Mouse (Mus musculus) limb, embryonic 13.5 days (tissue): Measurements from ENCODE around the gene Apobec1. TPM values are rescaled to one million over a fixed set of nuclear protein-coding genes. Genes with fewer than 3 reads are reported as not detected.

Source experiments
- ATAC-seq: fragments of 200-750 bp; cut with Nextera tagmentation; 2 replicates; pipeline ENCODE4 v1.8.0; 2017; ENCODE audit warnings: low read depth, moderate number of reproducible peaks, moderate TSS enrichment; ENCODE audit not compliant: low FRiP score
- H3K27ac ChIP-seq: fragments of 300-500 bp; sonication (generic); 2 replicates; pipeline ENCODE4 v1.5.1; 2015; ENCODE audit warnings: inconsistent platforms, mild to moderate bottlenecking, moderate library complexity
- H3K27me3 ChIP-seq: fragments of 300-500 bp; sonication (generic); 2 replicates; pipeline ENCODE4 v1.6.1; 2015; ENCODE audit warnings: mild to moderate bottlenecking, inconsistent platforms
- H3K36me3 ChIP-seq: fragments of 300-500 bp; sonication (generic); 2 replicates; pipeline ENCODE4 v1.6.1; 2015; ENCODE audit warnings: inconsistent platforms, mild to moderate bottlenecking, moderate library complexity
- H3K4me1 ChIP-seq: fragments of 300-500 bp; sonication (generic); 2 replicates; pipeline ENCODE4 v1.6.1; 2015; ENCODE audit warnings: inconsistent platforms
- H3K4me2 ChIP-seq: fragments of 300-500 bp; sonication (generic); replicated peaks from 2 replicates; pipeline ENCODE4 v1.6.1; 2015; ENCODE audit warnings: inconsistent platforms, mild to moderate bottlenecking, moderate library complexity
- H3K4me3 ChIP-seq: fragments of 300-500 bp; sonication (generic); 2 replicates; pipeline ENCODE4 v1.5.1; 2015; ENCODE audit warnings: moderate library complexity, mild to moderate bottlenecking, inconsistent platforms
- H3K9ac ChIP-seq: fragments of 300-500 bp; sonication (generic); 2 replicates; pipeline ENCODE4 v1.6.1; 2015; ENCODE audit warnings: mild to moderate bottlenecking, inconsistent platforms
- H3K9me3 ChIP-seq: fragments of 300-500 bp; sonication (generic); 2 replicates; pipeline ENCODE4 v1.6.1; 2016; ENCODE audit warnings: inconsistent platforms
- WGBS: fragments of 180-500 bp; shearing (Covaris S2); methylation state at CpG from one replicate; pipeline ENCODE4 v1.1.7; 2015; 5-methylcytosine and 5-hydroxymethylcytosine counted together
- polyA plus RNA-seq: library from polyadenylated mRNA; unstranded; fragments of >200 nt; fragmentation: Nextera tagmentation; extraction: Ambion mirVana; gene quantifications from 2 replicates; pipeline ENCODE4 v1.2.1, GENCODE M21; 2015

The Apobec1 gene
- polyA plus RNA-seq, 1 experiment from 2014 or later, result 2.4 TPM

- ATAC-seq, result no peak
- Histone ChIP-seq H3K4me2 (peak overlapping the region; percentile 66), H3K27me3 (no peaks in the 10 kb centered on the region), H3K9ac (no peak overlapping the region; the same call in 1 of the 2 replicates), H3K36me3 (no peaks in the 10 kb centered on the region), H3K27ac (no peak overlapping the region), H3K4me3 (peak overlapping the region; percentile 49), H3K9me3 (no peaks in the 10 kb centered on the region), H3K4me1 (no peaks in the 10 kb centered on the region)
- WGBS, result 87% methylated on average over 3 of the region's 3 CpGs
These were observed 629 bp downstream of the Apobec1 start for GRCm38 (mm10) chr6:122601615-122602014.

GRCm38 (mm10) chr6:122601031-122601430 lies 1.2 kb downstream of the Apobec1 start:
- no peak for ATAC-seq
- WGBS, result 83% methylated on average over 4 of the region's 4 CpGs
- no peak overlapping the region for H3K4me2 ChIP-seq
- H3K9ac ChIP-seq, result no peak overlapping the region
- H3K4me3 ChIP-seq, result no peak overlapping the region
- no peak overlapping the region for H3K27ac ChIP-seq
- no peaks in the 10 kb centered on the region for H3K4me1 ChIP-seq
- H3K9me3 ChIP-seq, result no peaks in the 10 kb centered on the region
- no peaks in the 10 kb centered on the region for H3K36me3 ChIP-seq
- H3K27me3 ChIP-seq, result no peaks in the 10 kb centered on the region

- Histone ChIP-seq H3K27me3 (no peaks in the 10 kb centered on the region), H3K36me3 (no peaks in the 10 kb centered on the region), H3K4me2 (no peak overlapping the region), H3K9me3 (no peaks in the 10 kb centered on the region), H3K27ac (no peak overlapping the region), H3K9ac (no peak overlapping the region), H3K4me3 (no peak overlapping the region), H3K4me1 (no peaks in the 10 kb centered on the region)
- 85% methylated on average over 7 of the region's 7 CpGs for WGBS
- no peak for ATAC-seq
These were observed 2.1 kb downstream of the Apobec1 start for GRCm38 (mm10) chr6:122600066-122600646.

- no peaks in the 10 kb centered on the region for H3K4me1 ChIP-seq
- ATAC-seq, result no peak
- H3K36me3 ChIP-seq, result no peaks in the 10 kb centered on the region
- no peak overlapping the region for H3K9ac ChIP-seq
- 92% methylated on average over 9 of the region's 9 CpGs for WGBS
- no peak overlapping the region for H3K4me2 ChIP-seq
- no peak overlapping the region for H3K27ac ChIP-seq
- no peaks in the 10 kb centered on the region for H3K9me3 ChIP-seq
- no peaks in the 10 kb centered on the region for H3K27me3 ChIP-seq
- H3K4me3 ChIP-seq, result no peak overlapping the region
These were observed 3.0 kb downstream of the Apobec1 start for GRCm38 (mm10) chr6:122599054-122599737.

- Histone ChIP-seq H3K4me2 (no peak overlapping the region), H3K36me3 (no peaks in the 10 kb centered on the region), H3K27ac (no peak overlapping the region), H3K27me3 (no peaks in the 10 kb centered on the region), H3K4me1 (no peaks in the 10 kb centered on the region), H3K4me3 (no peak overlapping the region), H3K9me3 (no peaks in the 10 kb centered on the region), H3K9ac (no peak overlapping the region)
- WGBS, result 91% methylated on average over 6 of the region's 6 CpGs
- ATAC-seq, result no peak
These were observed 3.8 kb downstream of the Apobec1 start for GRCm38 (mm10) chr6:122598436-122598835.

- ATAC-seq, result no peak
- 94% methylated on average over 4 of the region's 4 CpGs for WGBS
- Histone ChIP-seq H3K4me3 (no peak overlapping the region), H3K4me2 (no peak overlapping the region), H3K9ac (no peak overlapping the region), H3K9me3 (no peaks in the 10 kb centered on the region), H3K27ac (no peak overlapping the region), H3K36me3 (no peaks in the 10 kb centered on the region), H3K27me3 (no peaks in the 10 kb centered on the region), H3K4me1 (no peaks in the 10 kb centered on the region)
These were observed 4.2 kb downstream of the Apobec1 start for GRCm38 (mm10) chr6:122598014-122598413.

- Histone ChIP-seq H3K9ac (no peak overlapping the region), H3K4me2 (no peak overlapping the region), H3K4me1 (no peaks in the 10 kb centered on the region), H3K27ac (no peak overlapping the region), H3K36me3 (no peaks in the 10 kb centered on the region), H3K4me3 (no peak overlapping the region), H3K27me3 (no peaks in the 10 kb centered on the region), H3K9me3 (no peaks in the 10 kb centered on the region)
- no peak for ATAC-seq
- 83% methylated on average over 7 of the region's 7 CpGs for WGBS
These were observed 5.6 kb downstream of the Apobec1 start for GRCm38 (mm10) chr6:122596608-122597007.

GRCm38 (mm10) chr6:122595637-122596036 lies 6.6 kb downstream of the Apobec1 start:
- Histone ChIP-seq H3K9ac (no peak overlapping the region), H3K4me1 (no peaks in the 10 kb centered on the region), H3K9me3 (no peaks in the 10 kb centered on the region), H3K36me3 (no peaks in the 10 kb centered on the region), H3K4me2 (0 out of 2 replicates have a peak overlapping the region, but pooled peaks have one; percentile 31), H3K27ac (no peak overlapping the region), H3K27me3 (no peaks in the 10 kb centered on the region), H3K4me3 (no peak overlapping the region)
- 24% methylated on average over 7 of the region's 7 CpGs for WGBS
- ATAC-seq, result no peak

- H3K4me3 ChIP-seq, result no peak overlapping the region
- H3K4me2 ChIP-seq, result no peak overlapping the region
- no peaks in the 10 kb centered on the region for H3K27me3 ChIP-seq
- H3K4me1 ChIP-seq, result no peaks in the 10 kb centered on the region
- WGBS, result 84% methylated on average over 2 of the region's 2 CpGs
- H3K27ac ChIP-seq, result no peak overlapping the region
- H3K9ac ChIP-seq, result no peak overlapping the region
- H3K36me3 ChIP-seq, result no peaks in the 10 kb centered on the region
- ATAC-seq, result no peak
- H3K9me3 ChIP-seq, result no peaks in the 10 kb centered on the region
These were observed 9.3 kb downstream of the Apobec1 start for GRCm38 (mm10) chr6:122592905-122593304.

GRCm38 (mm10) chr6:122591027-122591758 lies 11.1 kb downstream of the Apobec1 start:
- no peak overlapping the region for H3K27ac ChIP-seq
- WGBS, result 85% methylated on average over 13 of the region's 13 CpGs
- H3K9me3 ChIP-seq, result no peaks in the 10 kb centered on the region
- no peak overlapping the region for H3K9ac ChIP-seq
- H3K4me2 ChIP-seq, result no peak overlapping the region
- H3K4me1 ChIP-seq, result no peaks in the 10 kb centered on the region
- H3K4me3 ChIP-seq, result no peak overlapping the region
- ATAC-seq, result no peak
- H3K27me3 ChIP-seq, result no peaks in the 10 kb centered on the region
- H3K36me3 ChIP-seq, result no peaks in the 10 kb centered on the region

GRCm38 (mm10) chr6:122579086-122579485 lies 23.2 kb downstream of the Apobec1 start:
- Histone ChIP-seq H3K9me3 (no peaks in the 10 kb centered on the region), H3K4me1 (no peaks in the 10 kb centered on the region), H3K9ac (no peak overlapping the region), H3K4me3 (no peak overlapping the region), H3K36me3 (no peaks in the 10 kb centered on the region), H3K27ac (no peak overlapping the region), H3K4me2 (no peak overlapping the region), H3K27me3 (no peaks in the 10 kb centered on the region)
- WGBS, result 71% methylated on average over 1 of the region's 1 CpGs
- ATAC-seq, result no peak

- ATAC-seq, result no peak
- no peak overlapping the region for H3K4me3 ChIP-seq
- no peaks in the 10 kb centered on the region for H3K4me1 ChIP-seq
- WGBS, result 89% methylated on average over 3 of the region's 3 CpGs
- no peaks in the 10 kb centered on the region for H3K27me3 ChIP-seq
- H3K9me3 ChIP-seq, result no peaks in the 10 kb centered on the region
- H3K36me3 ChIP-seq, result no peaks in the 10 kb centered on the region
- H3K4me2 ChIP-seq, result no peak overlapping the region
- no peak overlapping the region for H3K27ac ChIP-seq
- no peak overlapping the region for H3K9ac ChIP-seq
These were observed 25.2 kb downstream of the Apobec1 start for GRCm38 (mm10) chr6:122577030-122577429.
